Mouse (Mus musculus) embryonic stem cell, embryonic (primary cell): ENCODE measurements around the gene Ptprg.

ENCODE experiments used
- CTCF ChIA-PET, 4 experiments: fragments of 300-600 bp in 2 of 4; fragments of 350-600 bp in 2 of 4; sonication (Branson Sonifier 250); formaldehyde crosslinking; loops; one replicate each; lab custom pipeline; 2022; ENCODE audit warnings: inconsistent platforms in 2 of 4; lab: Charles Lee
- POLR2A ChIA-PET, 4 experiments: fragments of 300-600 bp in 2 of 4; fragments of 350-600 bp in 2 of 4; sonication (Branson Sonifier 250); formaldehyde crosslinking; loops; one replicate each; lab custom pipeline; 2022; ENCODE audit warnings: antibody characterized with exemption in 4 of 4, inconsistent platforms in 1 of 4; lab: Charles Lee

Ptprg gene

DNA sequence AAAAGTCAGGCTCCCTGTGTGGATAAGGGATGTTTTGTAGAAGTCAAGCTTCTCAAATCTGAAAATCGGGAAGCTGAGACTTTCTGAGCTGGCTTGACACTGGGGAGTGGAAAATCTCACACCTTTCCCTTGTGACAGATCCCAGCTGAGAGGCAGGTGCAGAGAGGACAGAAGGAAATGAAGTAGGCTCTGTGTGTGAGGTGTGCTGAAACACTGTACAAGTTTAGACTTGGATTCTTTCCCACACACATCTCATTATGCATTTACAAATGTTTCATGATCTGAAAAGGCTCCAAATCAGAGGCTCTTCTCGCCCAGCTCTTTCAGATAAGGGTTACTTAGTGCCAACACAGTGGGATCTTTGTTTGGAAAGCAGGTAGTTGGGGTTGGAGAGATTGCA is 77.4 kb downstream of the Ptprg start:
- CTCF ChIA-PET = no interaction called here

GRCm38 (mm10) chr14:11631505-11631904 is 78.2 kb downstream of the Ptprg start:
- POLR2A ChIA-PET = interaction anchor here in 2 of 4 experiments (0.7 to 2.3 kb wide), 7 partner anchors 9 to 79 kb away, joined by 3 to 12 read pairs (median 3); partner anchors contain the start of gene Ptprg (in 1 of the 2)
- CTCF ChIA-PET = no interaction called here

More for the DNA sequence above, 77.4 kb downstream of the Ptprg start:
- POLR2A ChIA-PET = interaction anchor here in 2 of 4 experiments (0.9 to 2.3 kb wide), 7 partner anchors 10 to 68 kb away, joined by 3 to 12 read pairs (median 3); no protein-coding TSS in a partner anchor

- POLR2A ChIA-PET = interaction anchor here (0.6 to 8.5 kb wide), 45 partner anchors 8 to 705 kb away, joined by 3 to 67 read pairs (median 4); no protein-coding TSS in a partner anchor
- CTCF ChIA-PET = interaction anchor here in 1 of 4 experiments (1.5 kb wide), 1 partner anchor 33 kb away, joined by 3 read pairs; no protein-coding TSS in a partner anchor
Measured at GRCm38 (mm10) chr14:11637673-11638072, 84.3 kb downstream of the Ptprg start.

DNA sequence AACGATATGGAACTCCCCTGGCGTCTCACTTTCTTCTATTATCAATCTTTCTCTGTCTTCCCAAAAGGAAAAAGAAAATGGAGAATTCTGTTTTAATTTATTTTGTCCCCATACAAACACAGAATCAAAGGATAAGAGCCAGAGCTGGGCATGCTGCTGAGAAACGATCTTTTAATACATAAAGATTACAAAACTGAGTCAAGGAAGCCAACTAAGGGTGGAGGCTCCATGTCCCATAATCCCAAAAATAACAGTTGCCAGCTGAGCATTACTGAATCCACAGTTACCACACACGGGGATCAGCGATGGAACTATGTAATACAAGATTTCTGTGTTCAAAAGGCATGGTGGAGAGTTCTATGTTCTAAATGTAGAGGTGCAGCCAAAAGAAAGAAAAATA is 86.0 kb downstream of the Ptprg start:
- ChIA-PET CTCF (interaction anchor here in 1 of 4 experiments (0.6 kb wide), 1 partner anchor 16 kb away, joined by 3 read pairs; no protein-coding TSS in a partner anchor), POLR2A (interaction anchor here in 2 of 4 experiments (0.8 to 8.5 kb wide), 11 partner anchors 8 to 216 kb away, joined by 3 to 67 read pairs (median 4); no protein-coding TSS in a partner anchor)

DNA sequence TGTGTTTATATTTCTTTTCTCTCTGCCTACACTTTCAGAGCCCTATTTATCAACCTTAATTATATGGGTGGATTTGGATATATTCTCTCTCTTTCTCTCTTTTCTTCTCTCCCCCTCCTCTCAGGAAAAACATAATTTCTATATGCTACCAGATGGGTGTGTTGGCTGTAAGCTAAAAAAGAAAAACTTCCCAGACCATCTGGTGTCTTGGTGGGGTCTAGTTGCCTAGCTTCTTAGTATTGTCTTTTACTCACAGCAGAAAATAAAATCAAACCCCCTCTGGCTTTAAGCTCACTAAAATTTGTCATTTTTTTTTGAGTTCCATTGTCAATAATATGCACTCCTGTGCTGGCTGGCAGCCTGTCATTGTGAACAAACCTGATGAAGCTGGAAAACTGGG is 87.0 kb downstream of the Ptprg start:
- CTCF ChIA-PET = no interaction called here
- POLR2A ChIA-PET = interaction anchor here (0.5 to 8.5 kb wide), 16 partner anchors 9 to 589 kb away, joined by 3 to 67 read pairs (median 4); no protein-coding TSS in a partner anchor

DNA sequence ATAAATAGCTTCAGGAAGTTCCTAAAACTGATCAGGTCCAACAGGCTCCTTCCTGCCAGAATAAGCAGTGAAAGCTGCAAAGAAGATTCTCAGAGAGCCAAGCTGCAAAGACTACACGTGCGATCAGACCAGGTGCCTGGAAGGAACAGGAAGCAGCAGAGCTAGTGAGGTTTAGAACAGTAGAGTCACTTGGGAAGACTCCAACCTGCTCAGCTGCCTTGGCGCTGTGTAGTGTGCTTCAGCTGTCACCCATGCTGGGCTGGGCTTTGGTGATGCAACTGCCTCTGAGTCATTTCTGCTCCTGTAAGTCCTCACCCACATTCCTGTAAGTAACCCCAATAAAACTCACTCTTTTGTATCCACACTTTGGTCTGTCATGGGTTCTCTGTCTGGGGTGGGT is 87.7 kb downstream of the Ptprg start:
- ChIA-PET CTCF (no interaction called here), POLR2A (interaction anchor here in 3 of 4 experiments (0.7 to 8.5 kb wide), 13 partner anchors 9 to 416 kb away, joined by 3 to 67 read pairs (median 5); no protein-coding TSS in a partner anchor)

DNA sequence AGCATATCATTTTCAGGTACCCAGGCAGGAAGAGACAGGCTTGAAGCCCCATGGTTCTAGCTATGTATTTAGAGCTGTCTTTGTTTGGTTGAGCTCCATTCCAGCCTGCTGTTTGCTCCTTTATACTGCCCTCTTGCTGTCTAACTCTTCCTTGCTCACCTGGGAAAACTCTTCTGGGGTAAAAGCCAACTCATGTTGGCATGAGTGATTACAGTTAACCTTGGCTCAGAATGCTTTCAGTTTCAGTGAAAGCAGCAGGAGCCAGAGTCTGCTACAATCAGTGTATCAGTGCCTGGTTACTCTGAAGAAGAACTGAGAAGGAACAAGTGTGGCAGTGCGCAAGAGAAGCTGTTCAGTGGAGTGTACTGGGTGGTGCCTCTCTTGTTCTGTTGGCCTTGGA is 89.6 kb downstream of the Ptprg start:
- ChIA-PET POLR2A (interaction anchor here in 3 of 4 experiments (0.6 to 8.5 kb wide), 6 partner anchors 11 to 24 kb away, joined by 3 to 67 read pairs (median 3); no protein-coding TSS in a partner anchor), CTCF (interaction anchor here in 2 of 4 experiments (0.6 kb wide), 2 partner anchors 10 to 11 kb away, joined by 3 read pairs; no protein-coding TSS in a partner anchor)

GRCm38 (mm10) chr14:11657374-11657773 is 104.0 kb downstream of the Ptprg start:
- CTCF ChIA-PET = no interaction called here

DNA sequence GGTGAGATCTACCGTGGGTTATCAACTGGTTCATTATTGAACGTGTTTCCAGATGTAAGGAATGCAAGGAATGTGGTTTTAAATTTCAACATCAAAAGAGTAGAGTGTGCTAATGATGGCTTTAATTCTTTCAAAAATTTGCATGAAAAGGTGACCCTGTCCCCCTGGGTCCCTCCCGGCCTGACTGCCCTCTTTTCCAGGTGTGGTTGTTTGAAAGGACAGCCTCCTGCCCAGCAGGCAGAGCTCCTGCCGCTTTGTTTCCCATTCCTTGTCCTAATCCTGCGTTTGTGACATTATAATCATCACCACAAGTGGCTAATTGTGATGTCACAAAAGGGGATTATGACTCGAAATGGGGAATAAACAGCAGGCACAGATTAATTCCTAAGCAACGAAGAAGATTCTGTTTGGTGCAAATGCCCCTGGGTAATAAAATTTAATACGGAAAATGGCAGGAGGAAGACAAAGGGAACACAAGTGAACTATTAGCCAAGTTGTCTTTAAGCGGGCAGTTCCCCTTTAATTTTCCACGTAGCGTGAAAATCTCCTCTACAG is 110.4 kb downstream of the Ptprg start:
- CTCF ChIA-PET = no interaction called here
- POLR2A ChIA-PET = interaction anchor here in 2 of 4 experiments (0.8 to 2.6 kb wide), 9 partner anchors 9 to 450 kb away, joined by 3 to 9 read pairs (median 4); no protein-coding TSS in a partner anchor

More at GRCm38 (mm10) chr14:11657374-11657773, 104.0 kb downstream of the Ptprg start:
- POLR2A ChIA-PET = interaction anchor here in 1 of 4 experiments (1.0 to 6.8 kb wide), 5 partner anchors 16 to 103 kb away, joined by 4 to 67 read pairs (median 5); partner anchors contain the start of gene Ptprg

DNA sequence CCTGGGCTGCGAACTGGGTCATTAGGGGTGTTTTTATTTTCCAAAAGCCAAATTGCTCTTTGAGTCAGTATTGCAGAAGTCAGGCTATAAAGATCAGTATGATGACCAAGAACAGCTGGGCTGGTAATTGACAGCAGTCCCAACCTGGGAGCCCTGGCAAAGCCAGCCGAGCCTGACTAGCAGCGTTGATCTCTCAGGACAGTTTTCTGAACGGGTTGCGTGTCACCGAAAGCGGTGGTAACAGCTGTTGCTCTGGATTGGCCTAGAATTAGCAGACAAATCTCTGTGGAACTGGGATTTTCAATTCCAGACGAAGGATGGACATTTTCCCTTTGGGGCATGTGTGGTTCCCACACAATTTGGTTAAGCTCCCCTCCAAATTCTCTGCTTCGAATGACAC is 111.0 kb downstream of the Ptprg start:
- POLR2A ChIA-PET = interaction anchor here in 2 of 4 experiments (0.7 to 3.1 kb wide), 11 partner anchors 9 to 450 kb away, joined by 3 to 11 read pairs (median 4); no protein-coding TSS in a partner anchor
- CTCF ChIA-PET = no interaction called here

DNA sequence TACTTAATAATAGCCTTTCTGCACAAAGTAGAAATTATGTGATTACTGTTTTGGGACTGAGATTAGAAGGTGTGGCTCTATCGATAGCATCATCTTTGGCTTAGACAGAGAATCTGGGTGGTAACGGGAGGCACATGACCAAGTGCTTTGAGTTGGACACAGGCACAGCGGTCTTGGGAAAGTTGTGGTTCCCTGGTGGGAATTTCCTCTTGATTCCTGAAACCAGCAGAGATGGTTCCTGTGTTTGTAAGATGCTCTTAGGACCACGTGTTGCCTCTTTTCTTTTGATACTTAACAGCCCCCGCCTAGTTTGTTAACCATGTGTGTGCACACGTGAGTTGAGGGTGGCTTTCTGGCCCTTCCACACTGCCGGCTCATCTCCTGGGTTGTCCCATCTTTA is 111.7 kb downstream of the Ptprg start:
- POLR2A ChIA-PET = interaction anchor here in 1 of 4 experiments (0.7 to 3.1 kb wide), 8 partner anchors 10 to 112 kb away, joined by 3 to 12 read pairs (median 4); partner anchors contain the start of gene Ptprg
- CTCF ChIA-PET = no interaction called here

DNA sequence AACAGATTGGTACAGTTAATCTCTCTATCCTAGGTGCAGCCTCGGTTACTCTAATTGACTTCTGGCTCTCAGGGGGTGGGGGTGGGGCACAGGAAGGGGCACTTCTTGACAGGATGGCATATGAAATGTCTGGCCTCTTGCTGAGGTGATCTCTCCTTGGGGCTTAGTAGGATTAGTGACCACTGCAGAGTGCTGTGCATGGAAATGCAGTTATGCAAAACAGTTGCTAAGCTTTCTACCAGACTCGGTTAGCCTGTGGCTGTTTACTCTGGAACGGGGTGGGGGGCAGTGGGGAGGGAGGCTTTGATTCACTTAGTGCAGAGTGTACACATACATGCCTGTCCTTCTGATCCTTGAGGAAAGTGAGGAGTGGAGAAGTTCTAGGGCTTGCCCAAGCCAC is 114.4 kb downstream of the Ptprg start:
- ChIA-PET POLR2A (interaction anchor here in 2 of 4 experiments (0.6 to 1.9 kb wide), 7 partner anchors 10 to 452 kb away, joined by 3 to 8 read pairs (median 3); no protein-coding TSS in a partner anchor), CTCF (no interaction called here)

- ChIA-PET POLR2A (interaction anchor here (0.7 to 3.5 kb wide), 9 partner anchors 10 to 429 kb away, joined by 3 to 21 read pairs (median 5); partner anchors contain the start of gene Ptprg (in 1 of the 4)), CTCF (no interaction called here)
Measured at GRCm38 (mm10) chr14:11670847-11671246, 117.5 kb downstream of the Ptprg start.

DNA sequence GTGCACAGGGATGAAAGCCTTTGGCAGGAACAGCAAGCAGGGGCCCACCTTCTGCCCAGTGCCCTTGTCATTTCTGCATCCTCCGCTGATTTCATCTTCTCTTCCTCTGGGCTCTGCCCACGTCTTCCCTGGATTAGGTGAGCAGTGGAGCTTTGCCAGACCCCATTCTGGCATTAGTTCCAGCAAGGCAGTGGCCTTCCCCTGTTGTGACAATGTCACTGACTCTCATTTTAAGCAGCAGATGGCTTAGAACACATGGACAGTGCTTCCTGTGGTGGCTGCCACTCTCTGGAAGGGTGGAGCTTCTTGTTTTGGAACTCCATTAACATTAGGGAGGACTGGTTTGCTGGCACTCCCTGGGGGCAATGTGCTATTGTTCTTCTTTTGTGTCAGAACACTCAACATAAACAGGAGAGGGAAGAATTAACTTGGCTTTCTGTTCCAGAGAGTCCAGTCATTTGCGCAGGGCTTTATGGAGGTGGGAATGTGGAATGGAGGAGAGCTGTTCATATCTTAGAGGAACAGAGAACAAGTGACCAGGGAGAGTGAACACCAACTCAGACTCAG is 119.7 kb downstream of the Ptprg start:
- ChIA-PET POLR2A (interaction anchor here in 3 of 4 experiments (0.6 to 2.7 kb wide), 31 partner anchors 9 to 162 kb away, joined by 3 to 11 read pairs (median 4); partner anchors contain the start of gene Ptprg (in 1 of the 3)), CTCF (interaction anchor here in 2 of 4 experiments (0.6 kb wide), 2 partner anchors 36 to 46 kb away, joined by 3 to 4 read pairs; no protein-coding TSS in a partner anchor)

DNA sequence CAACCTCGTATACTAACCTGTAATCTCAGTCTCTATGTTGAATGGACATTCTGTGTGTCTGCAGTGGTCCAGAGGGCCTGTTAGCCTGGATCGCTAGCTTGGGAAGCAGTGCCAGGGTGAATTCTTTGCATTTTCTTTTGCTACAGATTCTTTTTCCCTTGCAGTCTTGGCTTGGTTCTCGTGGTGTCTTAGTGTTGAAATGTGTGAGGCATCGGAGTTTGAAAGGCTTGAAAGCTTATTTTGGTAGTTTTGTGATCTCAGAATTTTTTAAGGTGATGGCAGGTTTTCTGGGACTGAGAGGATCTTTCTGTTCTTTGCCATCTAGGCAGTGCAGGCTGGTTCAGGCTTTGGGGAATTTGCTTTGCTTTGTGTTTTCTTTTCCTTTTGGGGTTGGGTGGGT is 124.9 kb downstream of the Ptprg start:
- POLR2A ChIA-PET = interaction anchor here in 1 of 4 experiments (0.9 to 2.0 kb wide), 4 partner anchors 10 to 55 kb away, joined by 3 to 11 read pairs (median 4); no protein-coding TSS in a partner anchor
- CTCF ChIA-PET = interaction anchor here in 1 of 4 experiments (0.5 kb wide), 1 partner anchor 117 kb away, joined by 3 read pairs; no protein-coding TSS in a partner anchor

- ChIA-PET POLR2A (interaction anchor here in 3 of 4 experiments (0.6 to 5.6 kb wide), 7 partner anchors 9 to 125 kb away, joined by 3 to 21 read pairs (median 3); no protein-coding TSS in a partner anchor), CTCF (interaction anchor here in 1 of 4 experiments (0.6 kb wide), 1 partner anchor 191 kb away, joined by 3 read pairs; no protein-coding TSS in a partner anchor)
Measured at GRCm38 (mm10) chr14:11679741-11680140, 126.4 kb downstream of the Ptprg start.

DNA sequence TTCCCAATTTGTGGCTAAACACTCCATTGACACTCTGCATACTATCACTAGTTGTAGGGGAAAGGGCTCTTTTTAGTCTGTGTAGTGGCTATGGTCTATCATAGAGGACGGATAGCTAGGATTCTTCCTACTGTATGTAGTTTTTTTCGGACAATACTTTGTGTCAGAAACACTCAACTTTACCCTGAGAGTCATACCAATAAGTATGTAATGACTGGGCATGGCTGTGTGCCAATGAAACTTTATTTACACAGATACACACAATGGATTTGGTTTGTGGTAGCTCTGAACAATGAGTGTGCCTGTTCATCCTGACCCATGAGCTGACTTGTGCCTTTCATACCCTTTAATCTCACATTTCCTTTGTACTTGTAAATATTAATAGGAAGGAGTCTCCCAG is 127.3 kb downstream of the Ptprg start:
- CTCF ChIA-PET = no interaction called here
- POLR2A ChIA-PET = interaction anchor here in 2 of 4 experiments (0.7 to 5.6 kb wide), 13 partner anchors 10 to 126 kb away, joined by 3 to 21 read pairs (median 3); no protein-coding TSS in a partner anchor

GRCm38 (mm10) chr14:11682441-11682840 is 129.1 kb downstream of the Ptprg start:
- ChIA-PET CTCF (no interaction called here), POLR2A (interaction anchor here in 2 of 4 experiments (0.7 to 5.6 kb wide), 4 partner anchors 9 to 45 kb away, joined by 3 to 21 read pairs (median 4); no protein-coding TSS in a partner anchor)
